Mouse (Mus musculus): ENCODE results near the gene Gap43. TPM values are rescaled to one million over a fixed set of nuclear protein-coding genes. Genes with fewer than 3 reads are reported as not detected.
A peak's percentile ranks its signal among the peaks of the same experiment; 100 is the strongest.
"Not testable (repeated sequence)": the region's sequence is repeated elsewhere in the genome, so short reads cannot be mapped to it uniquely, and the experiment has no call there.

Gene Gap43
- polyA plus RNA-seq, 1 experiment from 2014 or later, result 41.4 TPM

DNA sequence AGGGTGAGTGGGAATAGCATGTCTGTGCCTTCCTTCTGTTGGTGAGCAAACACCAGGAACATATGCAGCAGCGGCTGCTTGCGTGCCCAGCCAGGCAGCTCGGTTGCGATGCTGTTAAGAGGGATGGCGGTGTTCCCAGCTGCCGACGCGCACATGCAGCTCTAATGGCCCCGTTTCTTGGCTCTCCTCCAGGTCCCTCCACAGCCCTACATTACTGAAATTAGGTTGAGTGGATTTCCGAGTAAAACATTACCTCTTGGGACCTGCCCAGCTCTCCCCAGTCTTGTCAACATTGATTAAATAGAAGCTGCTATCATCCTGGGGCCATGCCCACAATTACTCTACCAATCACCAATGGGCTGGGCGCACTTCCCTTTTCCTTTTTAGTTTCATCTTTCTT lies 84.8 kb downstream of the Gap43 start:
- no peaks in the 10 kb centered on the region for H3K4me1 ChIP-seq (replicated peaks; ENCODE audit: control insufficient read depth, insufficient read depth)
- H3K4me3 ChIP-seq (ENCODE audit: low read depth, low read length), result no peak overlapping the region
- no peaks in the 10 kb centered on the region for H3K9me3 ChIP-seq (ENCODE audit: control insufficient read depth, low read length)
- H3K4me2 ChIP-seq (replicated peaks; ENCODE audit: low read depth), result no peak overlapping the region
- ATAC-seq (ENCODE audit: low FRiP score, low TSS enrichment), result no peak
- no peak for TF ChIP-seq EP300 (optimal IDR thresholded peaks at IDR 0.05)
- TF ChIP-seq CTCF (IDR thresholded peaks at IDR 0.05; ENCODE audit: low read depth), result no peak
- no peaks in the 10 kb centered on the region for H3K27me3 ChIP-seq (ENCODE audit: control insufficient read depth, insufficient read depth, low read length)
- H3K36me3 ChIP-seq (ENCODE audit: control insufficient read depth, insufficient read depth, low read length), result no peaks in the 10 kb centered on the region
- 62% methylated on average over 11 of the region's 11 CpGs for WGBS
- no peak overlapping the region for H3K27ac ChIP-seq (replicated peaks)
- H3K9ac ChIP-seq (ENCODE audit: low read length), result no peak overlapping the region
- DNase-seq (ENCODE audit: low spot score), result peak; percentile 18

DNA sequence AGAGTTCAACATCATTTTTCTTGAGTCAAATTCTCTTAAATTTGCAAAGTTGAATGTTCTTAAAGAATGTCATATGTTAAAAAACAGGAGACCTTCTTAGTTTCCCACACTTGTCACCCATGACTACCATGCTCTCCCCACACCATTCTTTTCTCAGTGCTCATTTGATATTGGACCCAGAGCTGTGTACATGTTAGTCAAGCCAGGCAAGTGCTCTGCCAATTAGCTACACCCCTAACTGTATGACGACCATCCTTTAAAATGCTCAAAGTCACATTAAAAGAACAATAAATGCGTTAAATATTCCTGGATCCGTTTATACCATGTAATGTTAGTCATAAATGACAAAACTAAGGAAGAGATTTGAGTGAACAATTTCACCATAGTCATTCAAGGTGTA lies 85.2 kb downstream of the Gap43 start:
- Histone ChIP-seq H3K9ac (ENCODE audit: low read length) (no peak overlapping the region), H3K4me1 (replicated peaks; ENCODE audit: control insufficient read depth, insufficient read depth) (no peaks in the 10 kb centered on the region), H3K4me2 (replicated peaks; ENCODE audit: low read depth) (no peak overlapping the region), H3K27ac (replicated peaks) (no peak overlapping the region), H3K9me3 (ENCODE audit: control insufficient read depth, low read length) (no peaks in the 10 kb centered on the region), H3K4me3 (ENCODE audit: low read depth, low read length) (no peak overlapping the region), H3K36me3 (ENCODE audit: control insufficient read depth, insufficient read depth, low read length) (no peaks in the 10 kb centered on the region), H3K27me3 (ENCODE audit: control insufficient read depth, insufficient read depth, low read length) (no peaks in the 10 kb centered on the region)
- WGBS, result 79% methylated on average over 3 of the region's 3 CpGs
- no peak for DNase-seq (ENCODE audit: low spot score)
- TF ChIP-seq CTCF (IDR thresholded peaks at IDR 0.05; ENCODE audit: low read depth) (no peak), EP300 (optimal IDR thresholded peaks at IDR 0.05) (no peak)
- no peak for ATAC-seq (ENCODE audit: low FRiP score, low TSS enrichment)

DNA sequence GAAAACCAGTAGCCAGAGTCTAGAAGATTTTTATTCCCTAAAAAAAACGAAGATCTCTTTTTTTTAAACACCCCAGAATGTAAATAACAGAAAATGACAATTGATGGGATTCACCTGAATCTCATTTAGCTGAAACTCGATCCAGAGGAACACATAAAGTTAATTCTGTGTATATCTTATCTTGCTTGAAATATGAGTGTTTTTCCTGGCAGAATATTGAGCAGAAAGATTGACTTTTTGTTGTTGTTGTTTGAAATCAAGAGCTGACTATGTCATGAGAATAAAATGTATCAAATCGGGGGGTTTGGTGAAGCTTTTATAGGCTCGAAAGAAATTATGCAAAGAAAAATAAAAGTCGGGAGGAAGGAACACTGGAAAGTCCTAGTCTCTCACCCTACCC lies 88.2 kb downstream of the Gap43 start:
- DNase-seq (ENCODE audit: low spot score), result no peak
- WGBS, result 61% methylated on average over 5 of the region's 5 CpGs
- Histone ChIP-seq H3K4me3 (ENCODE audit: low read depth, low read length) (no peak overlapping the region), H3K27ac (replicated peaks) (no peak overlapping the region), H3K36me3 (ENCODE audit: control insufficient read depth, insufficient read depth, low read length) (no peaks in the 10 kb centered on the region), H3K9me3 (ENCODE audit: control insufficient read depth, low read length) (no peaks in the 10 kb centered on the region), H3K4me2 (replicated peaks; ENCODE audit: low read depth) (no peak overlapping the region), H3K9ac (ENCODE audit: low read length) (no peak overlapping the region), H3K27me3 (ENCODE audit: control insufficient read depth, insufficient read depth, low read length) (no peaks in the 10 kb centered on the region), H3K4me1 (replicated peaks; ENCODE audit: control insufficient read depth, insufficient read depth) (no peaks in the 10 kb centered on the region)
- no peak for ATAC-seq (ENCODE audit: low FRiP score, low TSS enrichment)
- TF ChIP-seq CTCF (IDR thresholded peaks at IDR 0.05; ENCODE audit: low read depth) (no peak), EP300 (optimal IDR thresholded peaks at IDR 0.05) (no peak)

- H3K4me1 ChIP-seq (replicated peaks; ENCODE audit: control insufficient read depth, insufficient read depth); H3K9me3 ChIP-seq (ENCODE audit: control insufficient read depth, low read length); ATAC-seq (ENCODE audit: low FRiP score, low TSS enrichment); H3K4me3 ChIP-seq (ENCODE audit: low read depth, low read length); H3K27me3 ChIP-seq (ENCODE audit: control insufficient read depth, insufficient read depth, low read length); H3K9ac ChIP-seq (ENCODE audit: low read length); DNase-seq (ENCODE audit: low spot score); H3K4me2 ChIP-seq (replicated peaks; ENCODE audit: low read depth); H3K36me3 ChIP-seq (ENCODE audit: control insufficient read depth, insufficient read depth, low read length); H3K27ac ChIP-seq (replicated peaks): not testable (repeated sequence)
- WGBS, result 64% methylated on average over 3 of the region's 3 CpGs
These were observed 96.3 kb downstream of the Gap43 start for GRCm38 (mm10) chr16:42244121-42244520.

- WGBS, result 67% methylated on average over 4 of the region's 4 CpGs
- Histone ChIP-seq H3K9ac (ENCODE audit: low read length) (no peak overlapping the region), H3K36me3 (ENCODE audit: control insufficient read depth, insufficient read depth, low read length) (no peaks in the 10 kb centered on the region), H3K4me1 (replicated peaks; ENCODE audit: control insufficient read depth, insufficient read depth) (no peaks in the 10 kb centered on the region), H3K4me3 (ENCODE audit: low read depth, low read length) (no peak overlapping the region), H3K27ac (replicated peaks) (no peak overlapping the region), H3K4me2 (replicated peaks; ENCODE audit: low read depth) (no peak overlapping the region), H3K27me3 (ENCODE audit: control insufficient read depth, insufficient read depth, low read length) (no peaks in the 10 kb centered on the region), H3K9me3 (ENCODE audit: control insufficient read depth, low read length) (no peaks in the 10 kb centered on the region)
- TF ChIP-seq CTCF (IDR thresholded peaks at IDR 0.05; ENCODE audit: low read depth) (peak; percentile 33), EP300 (optimal IDR thresholded peaks at IDR 0.05) (no peak)
- no peak for ATAC-seq (ENCODE audit: low FRiP score, low TSS enrichment)
- no peak for DNase-seq (ENCODE audit: low spot score)
These were observed 109.1 kb downstream of the Gap43 start for GRCm38 (mm10) chr16:42231306-42231705.

Small RNAs within 50 kb of the gene (microRNA-seq; reads per million reads assigned to microRNA genes)
- 8.0 reads per million, percentile 13 among the genes with 10 or more reads in this experiment for gene Mir6540

All from stomach, postnatal 0 days (tissue).